Mouse (Mus musculus) cortical plate, adult 2 months (tissue): ENCODE results near the gene Gm13287.

ENCODE experiments used
- CTCF ChIP-seq: fragments of 200-500 bp; IDR thresholded peaks from 2 replicates; pipeline ENCODE4 v1.5.1; 2011; ENCODE audit warnings: mild to moderate bottlenecking, control low read depth, low read length; ENCODE audit not compliant: insufficient read depth; ENCODE audit errors: extremely low read depth
- POLR2A ChIP-seq: fragments of 200-500 bp; IDR thresholded peaks from 2 replicates; pipeline ENCODE4 v1.6.1; 2011; ENCODE audit warnings: mild to moderate bottlenecking, low read length, control low read depth; ENCODE audit not compliant: insufficient read depth; ENCODE audit errors: extremely low read depth

GRCm38 (mm10) chr4:88849698-88850097 is 46.6 kb downstream of the Gm13287 start, which contains the start of gene Ifna1:
- TF ChIP-seq CTCF (no peak), POLR2A (no peak)
